Mouse (Mus musculus): ENCODE measurements around the gene Tead4. TPM values are rescaled to one million over a fixed set of nuclear protein-coding genes. Genes with fewer than 3 reads are reported as not detected.

Tead4 gene
- polyA plus RNA-seq, 1 experiment from 2014 or later, result 1.4 TPM

DNA sequence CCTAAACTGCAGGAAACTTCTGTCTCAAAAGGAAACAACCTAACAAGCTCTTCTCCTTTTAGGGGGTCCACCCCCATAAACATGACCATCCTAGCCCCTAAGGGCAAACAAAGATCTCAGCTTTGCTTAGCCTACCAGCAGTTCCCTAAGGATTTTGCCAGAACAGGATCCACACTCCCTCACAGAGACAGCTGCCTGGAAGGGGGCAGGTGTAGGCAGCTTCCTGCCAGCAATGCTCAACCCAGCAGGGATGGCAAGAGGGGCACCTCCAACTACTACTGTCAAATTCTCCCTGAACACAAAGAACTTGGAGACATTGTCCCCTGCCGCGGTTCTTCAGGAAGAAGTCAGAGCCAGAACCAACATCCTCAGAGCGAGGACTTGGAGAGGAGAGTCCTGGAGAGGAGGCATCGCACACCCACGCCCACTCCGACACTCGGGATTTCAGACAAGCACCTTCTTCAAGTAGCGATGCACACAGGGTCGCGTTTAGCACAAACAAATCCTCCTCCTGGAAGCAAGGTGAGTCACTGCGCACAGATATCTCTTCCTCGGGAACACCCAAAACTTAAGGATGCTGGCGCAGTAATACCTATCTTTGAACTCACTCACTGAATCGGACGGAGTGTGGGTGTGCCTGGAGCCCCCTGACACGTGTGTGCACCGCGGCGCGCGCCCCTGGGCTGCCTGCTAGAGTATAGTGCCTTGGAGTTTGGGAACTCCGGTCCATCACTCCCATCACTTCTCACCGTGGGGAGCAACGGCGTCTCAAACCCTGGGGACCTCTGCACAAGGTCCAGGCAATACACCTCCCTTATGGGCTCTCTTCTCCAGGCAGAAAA is 1.1 kb downstream of the Tead4 start:
- WGBS, result under 1% methylated on average over 25 of the region's 25 CpGs
- peak overlapping the region; percentile 100 for H3K4me2 ChIP-seq (replicated peaks; ENCODE audit: low read depth, low read length)
- H3K27ac ChIP-seq (ENCODE audit: low read length), result no peak overlapping the region
- no peaks in the 10 kb centered on the region for H3K36me3 ChIP-seq (ENCODE audit: control insufficient read depth, insufficient read depth, low read length)
- peak overlapping the region; percentile 63 for H3K4me3 ChIP-seq (ENCODE audit: low read depth, low read length)
- H3K9ac ChIP-seq (replicated peaks; ENCODE audit: low read depth, low read length), result peak overlapping the region; percentile 42
- H3K4me1 ChIP-seq (ENCODE audit: control insufficient read depth, insufficient read depth, low read length), result peaks cover 12% of the 10 kb centered on the region; the same call in 1 of the 2 replicates
- H3K9me3 ChIP-seq (ENCODE audit: control insufficient read depth, low read depth, low read length), result no peaks in the 10 kb centered on the region
- peak; percentile 9; the same call in 1 of the 2 replicates for ATAC-seq (ENCODE audit: insufficient number of reproducible peaks, insufficient read depth, low FRiP score, low read depth)
- H3K27me3 ChIP-seq (ENCODE audit: control insufficient read depth, insufficient read depth, low read length), result no peaks in the 10 kb centered on the region

DNA sequence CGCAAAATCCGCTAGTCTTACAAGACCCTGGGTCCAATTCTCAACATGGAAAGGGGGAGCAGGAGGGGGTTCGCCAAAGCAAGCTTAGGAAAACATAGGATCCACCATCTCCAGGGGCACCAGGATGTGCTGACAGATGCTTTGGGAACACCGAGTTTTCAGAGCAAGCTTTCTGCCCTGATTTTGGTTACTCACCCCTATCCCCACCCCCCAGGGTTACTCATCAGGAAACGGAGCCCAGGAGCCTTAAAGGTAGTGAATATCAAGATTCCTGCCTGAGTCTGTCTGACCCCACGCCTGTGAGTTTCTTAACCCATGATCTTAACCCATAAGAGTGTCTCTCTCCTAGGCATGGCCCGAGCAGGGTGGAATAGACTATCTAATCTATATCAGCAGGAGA is 2.4 kb downstream of the Tead4 start:
- peaks cover 12% of the 10 kb centered on the region; the same call in 1 of the 2 replicates for H3K4me1 ChIP-seq (ENCODE audit: control insufficient read depth, insufficient read depth, low read length)
- 38% methylated on average over 7 of the region's 7 CpGs for WGBS
- no peak overlapping the region for H3K9ac ChIP-seq (replicated peaks; ENCODE audit: low read depth, low read length)
- no peak overlapping the region for H3K4me2 ChIP-seq (replicated peaks; ENCODE audit: low read depth, low read length)
- H3K36me3 ChIP-seq (ENCODE audit: control insufficient read depth, insufficient read depth, low read length), result no peaks in the 10 kb centered on the region
- H3K27ac ChIP-seq (ENCODE audit: low read length), result no peak overlapping the region
- H3K4me3 ChIP-seq (ENCODE audit: low read depth, low read length), result no peak overlapping the region
- no peaks in the 10 kb centered on the region for H3K9me3 ChIP-seq (ENCODE audit: control insufficient read depth, low read depth, low read length)
- ATAC-seq (ENCODE audit: insufficient number of reproducible peaks, insufficient read depth, low FRiP score, low read depth), result no peak
- no peaks in the 10 kb centered on the region for H3K27me3 ChIP-seq (ENCODE audit: control insufficient read depth, insufficient read depth, low read length)

GRCm38 (mm10) chr6:128296750-128297393 is 3.8 kb downstream of the Tead4 start:
- Histone ChIP-seq H3K9me3 (ENCODE audit: control insufficient read depth, low read depth, low read length) (no peaks in the 10 kb centered on the region), H3K27me3 (ENCODE audit: control insufficient read depth, insufficient read depth, low read length) (no peaks in the 10 kb centered on the region), H3K27ac (ENCODE audit: low read length) (no peak overlapping the region), H3K36me3 (ENCODE audit: control insufficient read depth, insufficient read depth, low read length) (no peaks in the 10 kb centered on the region), H3K4me1 (ENCODE audit: control insufficient read depth, insufficient read depth, low read length) (peaks cover 12% of the 10 kb centered on the region; the same call in 1 of the 2 replicates), H3K4me3 (ENCODE audit: low read depth, low read length) (no peak overlapping the region), H3K9ac (replicated peaks; ENCODE audit: low read depth, low read length) (no peak overlapping the region), H3K4me2 (replicated peaks; ENCODE audit: low read depth, low read length) (no peak overlapping the region)
- WGBS, result 28% methylated on average over 11 of the region's 11 CpGs
- no peak for ATAC-seq (ENCODE audit: insufficient number of reproducible peaks, insufficient read depth, low FRiP score, low read depth)

DNA sequence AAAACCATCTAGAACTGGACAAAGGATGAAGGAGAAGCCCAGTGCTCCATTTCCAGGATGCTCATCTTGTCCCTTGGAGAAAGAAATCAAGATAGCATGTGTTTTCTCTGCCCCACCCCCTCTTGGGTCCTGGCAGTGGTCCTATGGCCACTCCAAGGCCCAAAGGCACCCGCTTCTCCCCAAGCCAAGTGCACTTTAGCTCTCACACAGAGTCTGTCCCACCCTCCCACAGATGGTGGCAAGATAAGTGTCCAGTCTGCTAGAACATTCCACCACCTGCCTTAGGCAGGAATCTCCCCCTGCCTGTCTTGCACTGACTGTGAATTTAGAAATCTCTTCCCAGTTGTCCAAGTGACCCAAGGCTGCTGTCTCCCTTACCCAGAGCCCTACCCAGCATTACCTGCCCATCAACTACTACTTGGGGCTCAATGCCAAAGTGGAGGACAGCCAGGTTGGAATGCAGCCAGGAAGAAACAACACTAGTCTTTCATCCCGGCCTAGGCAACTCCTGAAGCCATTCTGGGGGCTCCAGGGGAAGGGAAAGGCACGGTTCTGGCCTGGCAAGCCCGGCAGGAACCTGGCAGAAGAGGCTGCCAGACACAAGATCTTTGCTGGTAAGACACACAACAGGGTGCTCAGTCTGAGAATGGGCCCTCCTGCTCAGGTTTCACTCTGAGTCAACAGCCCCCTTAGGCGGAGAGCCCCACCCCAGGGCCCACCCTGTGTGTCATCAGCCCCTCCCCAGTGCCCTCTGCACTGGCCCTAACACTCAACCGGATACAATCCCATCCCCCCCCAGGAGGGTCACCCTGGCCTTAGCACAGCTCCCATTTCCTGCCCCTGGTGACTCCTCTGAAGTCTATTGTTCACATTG is 4.5 kb downstream of the Tead4 start:
- Histone ChIP-seq H3K4me1 (ENCODE audit: control insufficient read depth, insufficient read depth, low read length) (peaks cover 12% of the 10 kb centered on the region; the same call in 1 of the 2 replicates), H3K4me3 (ENCODE audit: low read depth, low read length) (no peak overlapping the region), H3K36me3 (ENCODE audit: control insufficient read depth, insufficient read depth, low read length) (no peaks in the 10 kb centered on the region), H3K27me3 (ENCODE audit: control insufficient read depth, insufficient read depth, low read length) (no peaks in the 10 kb centered on the region), H3K4me2 (replicated peaks; ENCODE audit: low read depth, low read length) (no peak overlapping the region), H3K27ac (ENCODE audit: low read length) (no peak overlapping the region), H3K9me3 (ENCODE audit: control insufficient read depth, low read depth, low read length) (no peaks in the 10 kb centered on the region), H3K9ac (replicated peaks; ENCODE audit: low read depth, low read length) (no peak overlapping the region)
- WGBS, result 30% methylated on average over 6 of the region's 6 CpGs
- peak; percentile 42; the same call in 1 of the 2 replicates for ATAC-seq (ENCODE audit: insufficient number of reproducible peaks, insufficient read depth, low FRiP score, low read depth)

DNA sequence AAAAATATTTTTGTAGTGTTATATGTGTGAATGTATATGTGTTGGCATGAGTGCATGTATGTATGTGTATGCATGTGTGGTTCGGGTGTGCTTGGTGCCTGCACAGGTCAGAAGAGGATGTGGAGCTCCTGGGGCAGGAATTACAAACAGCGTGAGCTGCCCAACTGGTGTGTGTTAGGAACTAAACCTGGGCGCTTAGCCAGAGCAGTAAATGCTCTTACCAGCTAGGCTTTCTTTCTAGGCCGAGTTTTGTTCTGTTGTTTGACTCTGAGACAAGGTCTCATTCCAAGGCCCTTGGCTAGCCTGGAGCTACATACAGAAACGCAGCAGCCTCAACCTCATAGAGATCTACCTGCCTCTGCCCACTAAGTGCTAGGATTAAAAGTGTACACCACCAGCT is 9.3 kb downstream of the Tead4 start:
- Histone ChIP-seq H3K9me3 (ENCODE audit: control insufficient read depth, low read depth, low read length) (no peaks in the 10 kb centered on the region), H3K27me3 (ENCODE audit: control insufficient read depth, insufficient read depth, low read length) (no peaks in the 10 kb centered on the region), H3K4me1 (ENCODE audit: control insufficient read depth, insufficient read depth, low read length) (peaks cover 8% of the 10 kb centered on the region; the same call in 1 of the 2 replicates), H3K4me2 (replicated peaks; ENCODE audit: low read depth, low read length) (no peak overlapping the region), H3K36me3 (ENCODE audit: control insufficient read depth, insufficient read depth, low read length) (no peaks in the 10 kb centered on the region), H3K4me3 (ENCODE audit: low read depth, low read length) (no peak overlapping the region), H3K9ac (replicated peaks; ENCODE audit: low read depth, low read length) (no peak overlapping the region), H3K27ac (ENCODE audit: low read length) (no peak overlapping the region)
- ATAC-seq (ENCODE audit: insufficient number of reproducible peaks, insufficient read depth, low FRiP score, low read depth), result no peak
- 83% methylated on average over 5 of the region's 5 CpGs for WGBS

GRCm38 (mm10) chr6:128288681-128289080 is 11.9 kb downstream of the Tead4 start:
- H3K4me1 ChIP-seq (ENCODE audit: control insufficient read depth, insufficient read depth, low read length), result peaks cover 14% of the 10 kb centered on the region; the same call in 1 of the 2 replicates
- WGBS, result 92% methylated on average over 6 of the region's 6 CpGs
- H3K27ac ChIP-seq (ENCODE audit: low read length), result no peak overlapping the region
- no peaks in the 10 kb centered on the region for H3K36me3 ChIP-seq (ENCODE audit: control insufficient read depth, insufficient read depth, low read length)
- no peaks in the 10 kb centered on the region for H3K9me3 ChIP-seq (ENCODE audit: control insufficient read depth, low read depth, low read length)
- H3K9ac ChIP-seq (replicated peaks; ENCODE audit: low read depth, low read length), result no peak overlapping the region
- no peak overlapping the region for H3K4me2 ChIP-seq (replicated peaks; ENCODE audit: low read depth, low read length)
- H3K4me3 ChIP-seq (ENCODE audit: low read depth, low read length), result no peak overlapping the region
- no peaks in the 10 kb centered on the region for H3K27me3 ChIP-seq (ENCODE audit: control insufficient read depth, insufficient read depth, low read length)
- ATAC-seq (ENCODE audit: insufficient number of reproducible peaks, insufficient read depth, low FRiP score, low read depth), result no peak

- Histone ChIP-seq H3K36me3 (ENCODE audit: control insufficient read depth, insufficient read depth, low read length) (no peaks in the 10 kb centered on the region), H3K27me3 (ENCODE audit: control insufficient read depth, insufficient read depth, low read length) (no peaks in the 10 kb centered on the region), H3K4me2 (replicated peaks; ENCODE audit: low read depth, low read length) (peak overlapping the region; percentile 44), H3K9ac (replicated peaks; ENCODE audit: low read depth, low read length) (peak overlapping the region; percentile 12; the same call in 1 of the 2 replicates), H3K27ac (ENCODE audit: low read length) (no peak overlapping the region), H3K9me3 (ENCODE audit: control insufficient read depth, low read depth, low read length) (no peaks in the 10 kb centered on the region), H3K4me1 (ENCODE audit: control insufficient read depth, insufficient read depth, low read length) (peaks cover 14% of the 10 kb centered on the region; the same call in 1 of the 2 replicates), H3K4me3 (ENCODE audit: low read depth, low read length) (peak overlapping the region; percentile 15)
- peak; percentile 92 for ATAC-seq (ENCODE audit: insufficient number of reproducible peaks, insufficient read depth, low FRiP score, low read depth)
- WGBS, result 6% methylated on average over 16 of the region's 16 CpGs
These were observed 14.7 kb downstream of the Tead4 start for GRCm38 (mm10) chr6:128285792-128286430.

Measured in stomach, embryonic 14.5 days (tissue).